Mouse (Mus musculus): Measurements from ENCODE around the gene Rbmxl1.
A peak's percentile ranks its signal among the peaks of the same experiment; 100 is the strongest.

The Rbmxl1 gene

GRCm38 (mm10) chr8:78489733-78490132 lies 19.0 kb downstream of the Rbmxl1 start:
- DNase-seq = no peak

- peak; percentile 28 to 39 for DNase-seq
Observed at GRCm38 (mm10) chr8:78477051-78477829, 31.5 kb downstream of the Rbmxl1 start.

- DNase-seq = no peak
Observed at GRCm38 (mm10) chr8:78467889-78468288, 40.8 kb downstream of the Rbmxl1 start.

- no peak for DNase-seq
Observed at GRCm38 (mm10) chr8:78463941-78464340, 44.8 kb downstream of the Rbmxl1 start.

- no peak for DNase-seq
Observed at GRCm38 (mm10) chr8:78456441-78456840, 52.3 kb downstream of the Rbmxl1 start.
